Mouse (Mus musculus): Measurements from ENCODE around the gene Apbb1ip. TPM values are rescaled to one million over a fixed set of nuclear protein-coding genes. Genes with fewer than 3 reads are reported as not detected.

Apbb1ip gene
- polyA plus RNA-seq, 1 experiment from 2014 or later = 0.70 TPM

GRCm38 (mm10) chr2:22781387-22782009, 7.6 kb downstream of the Apbb1ip start:
- Histone ChIP-seq H3K9me3 (replicated peaks; ENCODE audit: control insufficient read depth, low read length, poor library complexity, severe bottlenecking) (no peaks in the 10 kb centered on the region; the same call in 1 of the 2 replicates), H3K27ac (ENCODE audit: low read length) (no peak overlapping the region), H3K4me1 (ENCODE audit: control insufficient read depth, insufficient read depth, low read length) (no peaks in the 10 kb centered on the region), H3K36me3 (ENCODE audit: control insufficient read depth, insufficient read depth, low read length) (no peaks in the 10 kb centered on the region), H3K4me2 (ENCODE audit: low read length) (no peak overlapping the region), H3K4me3 (ENCODE audit: low read depth, low read length) (no peak overlapping the region), H3K9ac (ENCODE audit: low read depth, low read length) (no peak overlapping the region), H3K27me3 (ENCODE audit: control insufficient read depth, insufficient read depth, low read depth, low read length) (no peaks in the 10 kb centered on the region)
- 63% methylated on average over 4 of the region's 4 CpGs for WGBS
- no peak for ATAC-seq

GRCm38 (mm10) chr2:22782057-22782456, 8.2 kb downstream of the Apbb1ip start:
- no peak overlapping the region for H3K9ac ChIP-seq (ENCODE audit: low read depth, low read length)
- no peak overlapping the region for H3K27ac ChIP-seq (ENCODE audit: low read length)
- no peak for ATAC-seq
- 87% methylated on average over 3 of the region's 3 CpGs for WGBS
- no peaks in the 10 kb centered on the region; the same call in 1 of the 2 replicates for H3K9me3 ChIP-seq (replicated peaks; ENCODE audit: control insufficient read depth, low read length, poor library complexity, severe bottlenecking)
- H3K4me3 ChIP-seq (ENCODE audit: low read depth, low read length) = no peak overlapping the region
- no peaks in the 10 kb centered on the region for H3K4me1 ChIP-seq (ENCODE audit: control insufficient read depth, insufficient read depth, low read length)
- H3K27me3 ChIP-seq (ENCODE audit: control insufficient read depth, insufficient read depth, low read depth, low read length) = no peaks in the 10 kb centered on the region
- no peaks in the 10 kb centered on the region for H3K36me3 ChIP-seq (ENCODE audit: control insufficient read depth, insufficient read depth, low read length)
- H3K4me2 ChIP-seq (ENCODE audit: low read length) = no peak overlapping the region

GRCm38 (mm10) chr2:22783137-22783638, 9.3 kb downstream of the Apbb1ip start:
- WGBS = 84% methylated on average over 2 of the region's 2 CpGs
- no peak overlapping the region for H3K4me3 ChIP-seq (ENCODE audit: low read depth, low read length)
- no peaks in the 10 kb centered on the region for H3K4me1 ChIP-seq (ENCODE audit: control insufficient read depth, insufficient read depth, low read length)
- no peak for ATAC-seq
- no peak overlapping the region for H3K9ac ChIP-seq (ENCODE audit: low read depth, low read length)
- no peaks in the 10 kb centered on the region for H3K27me3 ChIP-seq (ENCODE audit: control insufficient read depth, insufficient read depth, low read depth, low read length)
- H3K36me3 ChIP-seq (ENCODE audit: control insufficient read depth, insufficient read depth, low read length) = no peaks in the 10 kb centered on the region
- H3K9me3 ChIP-seq (replicated peaks; ENCODE audit: control insufficient read depth, low read length, poor library complexity, severe bottlenecking) = no peaks in the 10 kb centered on the region; the same call in 1 of the 2 replicates
- H3K4me2 ChIP-seq (ENCODE audit: low read length) = no peak overlapping the region
- H3K27ac ChIP-seq (ENCODE audit: low read length) = no peak overlapping the region

GRCm38 (mm10) chr2:22784186-22784585, 10.3 kb downstream of the Apbb1ip start:
- ATAC-seq = no peak
- no peaks in the 10 kb centered on the region; the same call in 1 of the 2 replicates for H3K9me3 ChIP-seq (replicated peaks; ENCODE audit: control insufficient read depth, low read length, poor library complexity, severe bottlenecking)
- H3K36me3 ChIP-seq (ENCODE audit: control insufficient read depth, insufficient read depth, low read length) = no peaks in the 10 kb centered on the region
- no peak overlapping the region for H3K4me2 ChIP-seq (ENCODE audit: low read length)
- no peaks in the 10 kb centered on the region for H3K4me1 ChIP-seq (ENCODE audit: control insufficient read depth, insufficient read depth, low read length)
- H3K4me3 ChIP-seq (ENCODE audit: low read depth, low read length) = no peak overlapping the region
- no peak overlapping the region for H3K9ac ChIP-seq (ENCODE audit: low read depth, low read length)
- no peaks in the 10 kb centered on the region for H3K27me3 ChIP-seq (ENCODE audit: control insufficient read depth, insufficient read depth, low read depth, low read length)
- WGBS = 75% methylated on average over 3 of the region's 3 CpGs
- H3K27ac ChIP-seq (ENCODE audit: low read length) = no peak overlapping the region

- Histone ChIP-seq H3K36me3 (ENCODE audit: control insufficient read depth, insufficient read depth, low read length) (no peaks in the 10 kb centered on the region), H3K9ac (ENCODE audit: low read depth, low read length) (no peak overlapping the region), H3K4me1 (ENCODE audit: control insufficient read depth, insufficient read depth, low read length) (no peaks in the 10 kb centered on the region), H3K27ac (ENCODE audit: low read length) (no peak overlapping the region), H3K27me3 (ENCODE audit: control insufficient read depth, insufficient read depth, low read depth, low read length) (no peaks in the 10 kb centered on the region), H3K4me2 (ENCODE audit: low read length) (no peak overlapping the region), H3K9me3 (replicated peaks; ENCODE audit: control insufficient read depth, low read length, poor library complexity, severe bottlenecking) (no peaks in the 10 kb centered on the region; the same call in 1 of the 2 replicates), H3K4me3 (ENCODE audit: low read depth, low read length) (no peak overlapping the region)
- 48% methylated on average over 1 of the region's 1 CpGs for WGBS
- no peak for ATAC-seq
Observed at GRCm38 (mm10) chr2:22784771-22785170, 10.9 kb downstream of the Apbb1ip start.

GRCm38 (mm10) chr2:22788658-22789057, 14.8 kb downstream of the Apbb1ip start:
- Histone ChIP-seq H3K27ac (ENCODE audit: low read length) (no peak overlapping the region), H3K27me3 (ENCODE audit: control insufficient read depth, insufficient read depth, low read depth, low read length) (no peaks in the 10 kb centered on the region), H3K9ac (ENCODE audit: low read depth, low read length) (no peak overlapping the region), H3K4me3 (ENCODE audit: low read depth, low read length) (no peak overlapping the region), H3K4me1 (ENCODE audit: control insufficient read depth, insufficient read depth, low read length) (no peaks in the 10 kb centered on the region), H3K36me3 (ENCODE audit: control insufficient read depth, insufficient read depth, low read length) (no peaks in the 10 kb centered on the region), H3K4me2 (ENCODE audit: low read length) (no peak overlapping the region), H3K9me3 (replicated peaks; ENCODE audit: control insufficient read depth, low read length, poor library complexity, severe bottlenecking) (no peaks in the 10 kb centered on the region; the same call in 1 of the 2 replicates)
- WGBS = 96% methylated on average over 2 of the region's 2 CpGs
- ATAC-seq = no peak

- Histone ChIP-seq H3K4me3 (ENCODE audit: low read depth, low read length) (no peak overlapping the region), H3K27me3 (ENCODE audit: control insufficient read depth, insufficient read depth, low read depth, low read length) (no peaks in the 10 kb centered on the region), H3K9ac (ENCODE audit: low read depth, low read length) (no peak overlapping the region), H3K4me2 (ENCODE audit: low read length) (no peak overlapping the region), H3K36me3 (ENCODE audit: control insufficient read depth, insufficient read depth, low read length) (no peaks in the 10 kb centered on the region), H3K4me1 (ENCODE audit: control insufficient read depth, insufficient read depth, low read length) (no peaks in the 10 kb centered on the region), H3K27ac (ENCODE audit: low read length) (no peak overlapping the region), H3K9me3 (replicated peaks; ENCODE audit: control insufficient read depth, low read length, poor library complexity, severe bottlenecking) (no peaks in the 10 kb centered on the region; the same call in 1 of the 2 replicates)
- WGBS = 74% methylated on average over 1 of the region's 1 CpGs
- no peak for ATAC-seq
Observed at GRCm38 (mm10) chr2:22789576-22789975, 15.7 kb downstream of the Apbb1ip start.

- Histone ChIP-seq H3K36me3 (ENCODE audit: control insufficient read depth, insufficient read depth, low read length) (no peaks in the 10 kb centered on the region), H3K9ac (ENCODE audit: low read depth, low read length) (no peak overlapping the region), H3K27me3 (ENCODE audit: control insufficient read depth, insufficient read depth, low read depth, low read length) (no peaks in the 10 kb centered on the region), H3K4me3 (ENCODE audit: low read depth, low read length) (no peak overlapping the region), H3K4me2 (ENCODE audit: low read length) (no peak overlapping the region), H3K27ac (ENCODE audit: low read length) (no peak overlapping the region), H3K9me3 (replicated peaks; ENCODE audit: control insufficient read depth, low read length, poor library complexity, severe bottlenecking) (peaks cover 1% of the 10 kb centered on the region; the same call in 1 of the 2 replicates), H3K4me1 (ENCODE audit: control insufficient read depth, insufficient read depth, low read length) (no peaks in the 10 kb centered on the region)
- no peak for ATAC-seq
- 25% methylated on average over 1 of the region's 1 CpGs for WGBS
Observed at GRCm38 (mm10) chr2:22790435-22790834, 16.5 kb downstream of the Apbb1ip start.

GRCm38 (mm10) chr2:22795087-22795486, 21.2 kb downstream of the Apbb1ip start:
- H3K27me3 ChIP-seq (ENCODE audit: control insufficient read depth, insufficient read depth, low read depth, low read length) = no peaks in the 10 kb centered on the region
- H3K9ac ChIP-seq (ENCODE audit: low read depth, low read length) = no peak overlapping the region
- 81% methylated on average over 3 of the region's 3 CpGs for WGBS
- no peaks in the 10 kb centered on the region for H3K36me3 ChIP-seq (ENCODE audit: control insufficient read depth, insufficient read depth, low read length)
- no peaks in the 10 kb centered on the region for H3K4me1 ChIP-seq (ENCODE audit: control insufficient read depth, insufficient read depth, low read length)
- H3K9me3 ChIP-seq (replicated peaks; ENCODE audit: control insufficient read depth, low read length, poor library complexity, severe bottlenecking) = peaks cover 8% of the 10 kb centered on the region; the same call in 1 of the 2 replicates
- no peak overlapping the region for H3K4me2 ChIP-seq (ENCODE audit: low read length)
- ATAC-seq = no peak
- no peak overlapping the region for H3K27ac ChIP-seq (ENCODE audit: low read length)
- no peak overlapping the region for H3K4me3 ChIP-seq (ENCODE audit: low read depth, low read length)

Data from midbrain, embryonic 16.5 days (tissue).